Mouse (Mus musculus) adrenal gland, adult 2 months (tissue): ENCODE results near the gene F12. TPM values are rescaled to one million over a fixed set of nuclear protein-coding genes. Genes with fewer than 3 reads are reported as not detected.
A peak's percentile ranks its signal among the peaks of the same experiment; 100 is the strongest.

ENCODE experiments used
- DNase-seq: peaks from one replicate; pipeline ENCODE4 v3.0.0; 2021
- polyA plus RNA-seq: library from polyadenylated mRNA; depleted of rRNA; stranded (reverse); fragments of >200 nt; gene quantifications from 2 replicates; pipeline ENCODE4 v1.2.3, GENCODE M21; 2012
- total RNA-seq, 2 experiments: library from RNA; stranded (reverse); gene quantifications; 2 replicates each; pipeline ENCODE4 v1.2.3; 2021

Gene F12
- total and polyA plus RNA-seq, 3 experiments, result 0.34 to 1.5 TPM; not detected in 1

- no peak for DNase-seq
Observed at GRCm38 (mm10) chr13:55413333-55413732, 13.3 kb downstream of the F12 start.

- peak; percentile 54 for DNase-seq
Observed at GRCm38 (mm10) chr13:55412643-55413307, 13.8 kb downstream of the F12 start.

- no peak for DNase-seq
Observed at GRCm38 (mm10) chr13:55411826-55412225, 14.8 kb downstream of the F12 start.

GRCm38 (mm10) chr13:55408546-55409120, 18.0 kb downstream of the F12 start:
- DNase-seq, result no peak

GRCm38 (mm10) chr13:55407341-55407740, 19.3 kb downstream of the F12 start:
- no peak for DNase-seq

- DNase-seq, result no peak
Observed at GRCm38 (mm10) chr13:55405783-55406390, 20.7 kb downstream of the F12 start.

- DNase-seq, result peak; percentile 68
Observed at GRCm38 (mm10) chr13:55404853-55405782, 21.5 kb downstream of the F12 start.

- no peak for DNase-seq
Observed at GRCm38 (mm10) chr13:55403935-55404852, 22.4 kb downstream of the F12 start.

- no peak for DNase-seq
Observed at GRCm38 (mm10) chr13:55403266-55403665, 23.3 kb downstream of the F12 start.

- DNase-seq, result no peak
Observed at GRCm38 (mm10) chr13:55400039-55400346, 26.6 kb downstream of the F12 start.

- DNase-seq, result no peak
Observed at GRCm38 (mm10) chr13:55399300-55400038, 27.1 kb downstream of the F12 start.

- no peak for DNase-seq
Observed at GRCm38 (mm10) chr13:55398088-55398487, 28.5 kb downstream of the F12 start, which contains the start of gene Slc34a1. TSS of gene Slc34a1 (plus strand) at chr13:55398187.

- no peak for DNase-seq
Observed at GRCm38 (mm10) chr13:55392933-55393332, 33.7 kb downstream of the F12 start.

GRCm38 (mm10) chr13:55391626-55392029, 35.0 kb downstream of the F12 start:
- DNase-seq, result no peak

GRCm38 (mm10) chr13:55390644-55391043, 35.9 kb downstream of the F12 start:
- no peak for DNase-seq

- no peak for DNase-seq
Observed at GRCm38 (mm10) chr13:55381790-55382189, 44.8 kb downstream of the F12 start.

GRCm38 (mm10) chr13:55378907-55379580, 47.5 kb downstream of the F12 start:
- no peak for DNase-seq

- no peak for DNase-seq
Observed at GRCm38 (mm10) chr13:55375877-55376276, 50.7 kb downstream of the F12 start.

GRCm38 (mm10) chr13:55374206-55374924, 52.2 kb downstream of the F12 start:
- no peak for DNase-seq
